Mouse (Mus musculus) liver, postnatal 0 days (tissue): ENCODE data around the gene Ap3b1.

Source experiments
- CTCF ChIP-seq: sonication (generic); IDR thresholded peaks from 2 replicates; pipeline ENCODE4 v1.5.1; 2016; ENCODE audit warnings: antibody characterized with exemption, low read depth
- EP300 ChIP-seq: IDR thresholded peaks from 2 replicates; pipeline ENCODE4 v1.6.1; 2016; ENCODE audit warnings: antibody characterized with exemption, low read depth, mild to moderate bottlenecking

DNA sequence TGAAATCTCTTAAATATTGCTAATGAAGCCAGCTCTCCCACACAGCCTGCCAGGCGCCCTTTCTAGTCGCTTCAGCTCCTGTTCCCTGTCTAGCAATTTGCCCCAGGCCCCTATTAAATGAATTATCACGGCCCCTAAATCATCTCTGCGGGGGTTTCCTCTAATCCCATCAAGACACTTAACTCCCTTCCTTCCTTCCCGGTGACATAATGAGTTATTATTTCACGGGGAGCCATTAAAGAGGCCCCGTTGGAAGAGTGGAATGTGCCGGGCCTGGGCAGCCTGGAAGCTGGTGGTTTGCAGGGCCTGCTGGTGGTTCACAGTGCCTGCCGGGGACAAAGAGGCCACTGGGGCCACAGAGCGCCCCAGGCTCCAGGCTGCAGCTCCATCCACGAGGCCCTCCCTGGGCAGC, 249.7 kb downstream of the Ap3b1 start:
- no peak for TF ChIP-seq EP300
- no peak for TF ChIP-seq CTCF
